Mouse (Mus musculus): ENCODE results near the gene Chrng. TPM values are rescaled to one million over a fixed set of nuclear protein-coding genes. Genes with fewer than 3 reads are reported as not detected.

Gene Chrng
- polyA plus RNA-seq, 1 experiment from 2014 or later, result 0.73 TPM

DNA sequence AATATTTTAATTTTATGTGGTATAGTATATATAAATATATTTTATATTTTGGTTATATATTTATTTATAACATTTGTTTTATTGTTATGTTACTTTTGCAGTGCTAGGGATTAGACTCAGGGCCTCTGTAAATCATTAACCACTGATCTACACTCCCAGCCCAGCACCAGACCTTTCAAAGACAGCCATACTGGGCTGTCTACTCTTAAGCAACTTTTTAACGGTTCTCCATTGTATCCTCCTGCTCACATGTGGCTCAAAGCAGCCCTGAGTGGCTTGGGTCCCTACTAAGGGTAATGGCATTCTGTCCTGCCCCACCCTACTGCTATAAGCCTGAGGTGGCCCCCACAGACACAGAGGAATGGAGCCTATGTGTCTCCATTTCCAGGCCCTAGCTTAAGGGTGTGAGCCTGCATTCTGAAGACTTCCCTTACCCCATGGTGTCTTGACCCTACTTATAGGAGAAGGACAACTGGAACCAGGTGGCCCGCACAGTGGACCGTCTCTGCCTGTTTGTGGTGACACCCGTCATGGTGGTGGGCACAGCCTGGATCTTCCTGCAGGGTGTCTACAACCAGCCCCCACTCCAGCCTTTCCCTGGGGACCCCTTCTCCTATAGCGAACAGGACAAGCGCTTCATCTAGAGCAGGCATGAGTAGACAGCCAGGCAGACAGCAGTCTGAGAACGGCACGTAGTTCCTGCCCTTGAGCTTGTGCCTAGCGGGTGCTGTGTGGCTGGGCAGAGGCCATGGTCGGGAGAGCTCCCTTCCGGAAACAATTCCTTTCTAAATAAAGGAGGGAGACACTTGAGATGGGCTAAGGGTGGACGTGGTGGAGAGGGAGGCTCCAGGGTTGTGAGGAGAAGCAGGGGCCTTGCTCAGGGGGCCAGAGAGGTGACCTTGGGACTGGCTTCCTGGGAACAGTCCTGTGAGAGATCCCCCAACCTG is 6.1 kb upstream of the Chrng start:
- whole genome bisulfite sequencing, result 59% methylated on average over 12 of the region's 12 CpGs
- H3K4me2 ChIP-seq, result no peak overlapping the region
- no peaks in the 10 kb centered on the region for H3K27me3 ChIP-seq (replicated peaks)
- H3K36me3 ChIP-seq, result no peaks in the 10 kb centered on the region
- H3K4me3 ChIP-seq, result no peak overlapping the region
- no peak for ATAC-seq (ENCODE audit: insufficient number of reproducible peaks, low FRiP score)
- peaks cover 9% of the 10 kb centered on the region for H3K4me1 ChIP-seq (replicated peaks)
- H3K9me3 ChIP-seq (replicated peaks), result no peaks in the 10 kb centered on the region
- H3K9ac ChIP-seq, result no peak overlapping the region
- no peak overlapping the region for H3K27ac ChIP-seq (ENCODE audit: poor library complexity, severe bottlenecking)

GRCm38 (mm10) chr1:87200811-87201210 is 3.6 kb upstream of the Chrng start:
- Histone ChIP-seq H3K36me3 (no peaks in the 10 kb centered on the region), H3K4me2 (no peak overlapping the region), H3K4me3 (no peak overlapping the region), H3K9me3 (replicated peaks) (no peaks in the 10 kb centered on the region), H3K9ac (no peak overlapping the region), H3K27me3 (replicated peaks) (peaks cover 7% of the 10 kb centered on the region), H3K4me1 (replicated peaks) (peaks cover 13% of the 10 kb centered on the region), H3K27ac (ENCODE audit: poor library complexity, severe bottlenecking) (no peak overlapping the region)
- 23% methylated on average over 2 of the region's 2 CpGs for WGBS
- ATAC-seq (ENCODE audit: insufficient number of reproducible peaks, low FRiP score), result no peak

- WGBS, result 48% methylated on average over 1 of the region's 1 CpGs
- ATAC-seq (ENCODE audit: insufficient number of reproducible peaks, low FRiP score), result no peak
- Histone ChIP-seq H3K4me1 (replicated peaks) (peaks cover 17% of the 10 kb centered on the region), H3K4me3 (no peak overlapping the region), H3K27me3 (replicated peaks) (peaks cover 18% of the 10 kb centered on the region), H3K27ac (ENCODE audit: poor library complexity, severe bottlenecking) (no peak overlapping the region), H3K9me3 (replicated peaks) (no peaks in the 10 kb centered on the region), H3K36me3 (no peaks in the 10 kb centered on the region), H3K9ac (no peak overlapping the region), H3K4me2 (no peak overlapping the region)
Observed at GRCm38 (mm10) chr1:87201848-87202247, 2.6 kb upstream of the Chrng start.

DNA sequence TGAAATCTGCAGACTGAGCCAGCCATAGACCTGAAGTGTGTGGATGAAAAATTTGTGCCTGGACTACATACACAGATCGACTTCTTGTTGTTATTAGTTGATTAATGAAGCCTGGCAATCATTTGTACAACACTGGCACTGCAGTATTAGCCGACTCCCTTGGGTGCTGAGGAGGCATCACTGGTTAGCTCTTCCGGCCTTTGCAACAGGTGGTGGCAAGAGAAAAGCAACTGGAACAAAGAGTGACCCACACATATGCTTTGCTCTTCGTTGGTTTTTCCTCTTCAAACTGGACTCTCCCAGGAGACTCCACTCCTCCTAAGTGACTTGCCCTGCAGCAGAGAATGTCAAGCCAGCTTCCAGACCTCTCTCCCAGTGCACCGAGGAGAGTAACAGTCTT is 678 bp upstream of the Chrng start:
- H3K4me1 ChIP-seq (replicated peaks), result peaks cover 10% of the 10 kb centered on the region
- H3K9me3 ChIP-seq (replicated peaks), result no peaks in the 10 kb centered on the region
- no peak overlapping the region for H3K9ac ChIP-seq
- H3K36me3 ChIP-seq, result no peaks in the 10 kb centered on the region
- no peak overlapping the region for H3K4me2 ChIP-seq
- H3K4me3 ChIP-seq, result no peak overlapping the region
- ATAC-seq (ENCODE audit: insufficient number of reproducible peaks, low FRiP score), result no peak
- 74% methylated on average over 5 of the region's 5 CpGs for WGBS
- no peak overlapping the region for H3K27ac ChIP-seq (ENCODE audit: poor library complexity, severe bottlenecking)
- peaks cover 37% of the 10 kb centered on the region for H3K27me3 ChIP-seq (replicated peaks)

GRCm38 (mm10) chr1:87205038-87205437 is 581 bp downstream of the Chrng start:
- no peak for ATAC-seq (ENCODE audit: insufficient number of reproducible peaks, low FRiP score)
- Histone ChIP-seq H3K4me2 (no peak overlapping the region), H3K27me3 (replicated peaks) (peaks cover 44% of the 10 kb centered on the region), H3K9me3 (replicated peaks) (no peaks in the 10 kb centered on the region), H3K4me3 (no peak overlapping the region), H3K36me3 (no peaks in the 10 kb centered on the region), H3K9ac (no peak overlapping the region), H3K4me1 (replicated peaks) (peaks cover 8% of the 10 kb centered on the region; the same call in 1 of the 2 replicates), H3K27ac (ENCODE audit: poor library complexity, severe bottlenecking) (no peak overlapping the region)
- WGBS, result 52% methylated on average over 6 of the region's 6 CpGs

DNA sequence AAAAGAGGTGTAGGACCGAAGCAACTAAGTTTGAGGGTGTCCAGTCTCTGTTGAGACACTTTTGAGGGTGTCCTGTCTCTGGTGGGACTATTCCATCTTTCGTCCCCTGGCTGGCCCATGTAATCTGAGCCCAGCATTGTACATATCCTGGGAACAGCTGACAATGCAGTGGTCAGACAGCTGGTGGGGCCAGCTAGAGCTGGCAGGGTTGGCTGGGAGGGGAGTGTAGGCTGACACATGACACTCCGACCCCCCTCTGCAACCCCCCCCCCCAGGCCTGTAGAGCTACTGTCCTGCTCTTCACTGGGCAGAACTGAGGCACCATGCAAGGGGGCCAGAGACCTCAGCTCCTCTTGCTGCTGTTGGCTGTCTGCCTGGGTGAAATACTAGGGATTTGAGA is 1.0 kb downstream of the Chrng start:
- WGBS, result 24% methylated on average over 3 of the region's 3 CpGs
- ATAC-seq (ENCODE audit: insufficient number of reproducible peaks, low FRiP score), result no peak
- H3K27me3 ChIP-seq (replicated peaks), result peaks cover 46% of the 10 kb centered on the region
- no peaks in the 10 kb centered on the region for H3K9me3 ChIP-seq (replicated peaks)
- H3K4me2 ChIP-seq, result no peak overlapping the region
- no peaks in the 10 kb centered on the region for H3K36me3 ChIP-seq
- no peak overlapping the region for H3K4me3 ChIP-seq
- H3K4me1 ChIP-seq (replicated peaks), result peaks cover 8% of the 10 kb centered on the region; the same call in 1 of the 2 replicates
- no peak overlapping the region for H3K27ac ChIP-seq (ENCODE audit: poor library complexity, severe bottlenecking)
- H3K9ac ChIP-seq, result no peak overlapping the region

GRCm38 (mm10) chr1:87206339-87206738 is 1.9 kb downstream of the Chrng start:
- no peak overlapping the region for H3K4me3 ChIP-seq
- no peaks in the 10 kb centered on the region for H3K36me3 ChIP-seq
- peaks cover 47% of the 10 kb centered on the region for H3K27me3 ChIP-seq (replicated peaks)
- H3K9ac ChIP-seq, result no peak overlapping the region
- H3K27ac ChIP-seq (ENCODE audit: poor library complexity, severe bottlenecking), result no peak overlapping the region
- no peaks in the 10 kb centered on the region for H3K9me3 ChIP-seq (replicated peaks)
- 19% methylated on average over 17 of the region's 17 CpGs for WGBS
- H3K4me2 ChIP-seq, result no peak overlapping the region
- no peak for ATAC-seq (ENCODE audit: insufficient number of reproducible peaks, low FRiP score)
- H3K4me1 ChIP-seq (replicated peaks), result peaks cover 8% of the 10 kb centered on the region; the same call in 1 of the 2 replicates

- no peak overlapping the region for H3K4me3 ChIP-seq
- no peak overlapping the region for H3K27ac ChIP-seq (ENCODE audit: poor library complexity, severe bottlenecking)
- no peak overlapping the region for H3K4me2 ChIP-seq
- no peak for ATAC-seq (ENCODE audit: insufficient number of reproducible peaks, low FRiP score)
- no peaks in the 10 kb centered on the region for H3K36me3 ChIP-seq
- 89% methylated on average over 4 of the region's 4 CpGs for WGBS
- peaks cover 21% of the 10 kb centered on the region for H3K4me1 ChIP-seq (replicated peaks)
- no peaks in the 10 kb centered on the region for H3K9me3 ChIP-seq (replicated peaks)
- no peak overlapping the region for H3K9ac ChIP-seq
- peaks cover 34% of the 10 kb centered on the region for H3K27me3 ChIP-seq (replicated peaks)
Observed at GRCm38 (mm10) chr1:87211431-87211830, 7.0 kb downstream of the Chrng start.

DNA sequence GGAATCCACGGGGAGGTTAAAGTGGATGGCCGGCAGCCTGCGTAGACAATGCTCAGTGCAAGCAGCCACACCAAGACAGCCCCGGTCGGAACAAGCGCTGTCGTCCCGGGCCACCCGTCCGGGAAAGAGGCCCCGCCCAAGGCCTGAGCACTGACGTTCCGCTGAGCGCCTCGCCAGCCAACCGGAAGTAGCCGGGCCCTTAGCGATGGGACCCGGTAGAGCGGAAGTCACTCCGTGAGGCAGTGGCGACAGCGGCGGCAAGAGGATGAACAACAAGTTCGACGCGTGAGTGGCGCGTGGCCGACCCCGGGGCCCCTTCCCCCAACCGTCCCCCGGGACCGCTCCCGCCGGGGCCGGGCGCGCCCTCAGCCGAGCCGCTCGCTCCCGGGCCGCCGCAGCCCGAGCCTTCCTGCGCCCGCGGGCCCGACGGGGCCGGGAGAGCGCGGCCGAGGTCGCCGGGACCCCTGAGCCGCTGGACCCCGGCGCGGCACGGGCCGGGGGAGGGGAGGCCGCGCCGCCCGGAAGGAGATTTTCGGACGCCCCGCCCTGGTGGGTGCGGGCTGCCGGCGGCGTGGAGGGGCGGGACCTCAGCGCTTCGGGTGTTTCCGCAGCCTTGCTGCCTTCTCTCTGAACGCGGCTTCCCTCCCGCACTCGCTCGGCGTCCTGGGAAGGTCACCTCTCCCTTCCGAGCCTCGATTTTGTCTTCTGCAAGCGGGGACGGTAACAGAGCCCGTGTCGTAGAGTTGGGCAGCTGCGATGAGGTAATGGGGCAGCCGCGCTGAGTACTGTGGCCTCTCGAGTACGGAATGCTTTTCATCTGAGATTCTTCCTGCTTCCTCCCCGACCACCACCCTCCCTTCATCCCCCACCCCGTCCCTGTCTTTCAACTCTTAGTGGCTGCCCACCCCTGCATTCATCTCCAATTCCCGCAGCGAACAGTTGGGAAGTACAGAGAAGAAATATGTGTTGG is 9.6 kb downstream of the Chrng start, which contains the start of gene Eif4e2:
Gene Eif4e2, plus strand, starts transcription at position 180 of the 970 bp plus-strand sequence.
- Histone ChIP-seq H3K36me3 (no peaks in the 10 kb centered on the region), H3K9ac (peak within 1 kb of the TSS; percentile 100), H3K27me3 (replicated peaks) (peaks cover 8% of the 10 kb centered on the region), H3K4me3 (peak within 1 kb of the TSS; percentile 98), H3K9me3 (replicated peaks) (no peaks in the 10 kb centered on the region), H3K4me2 (peak within 1 kb of the TSS; percentile 78), H3K27ac (ENCODE audit: poor library complexity, severe bottlenecking) (peak within 1 kb of the TSS; percentile 100), H3K4me1 (replicated peaks) (peaks cover 28% of the 10 kb centered on the region)
- under 1% methylated on average over 98 of the region's 99 CpGs for WGBS
- ATAC-seq (ENCODE audit: insufficient number of reproducible peaks, low FRiP score), result peak; percentile 96

DNA sequence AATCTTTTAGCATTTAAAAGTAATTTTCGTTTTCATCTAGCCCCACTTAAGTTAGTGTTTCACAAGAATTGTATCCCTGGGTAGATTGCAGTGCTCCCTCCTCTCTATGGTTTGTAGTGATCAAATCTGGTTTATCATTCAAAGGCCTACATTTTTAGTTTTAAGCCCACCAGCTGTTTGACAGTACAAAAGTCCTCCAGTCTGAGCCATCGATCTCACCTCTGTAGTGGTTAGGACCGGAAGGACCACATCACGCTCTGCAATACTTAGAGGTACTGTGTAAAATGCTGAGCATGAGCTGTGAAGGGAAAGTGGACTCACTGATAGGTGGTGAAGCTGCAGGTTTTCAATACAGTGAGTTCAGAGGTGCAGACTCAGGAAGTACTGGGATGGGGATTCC is 10.3 kb downstream of the Chrng start:
- no peaks in the 10 kb centered on the region for H3K9me3 ChIP-seq (replicated peaks)
- peaks cover 28% of the 10 kb centered on the region for H3K4me1 ChIP-seq (replicated peaks)
- H3K9ac ChIP-seq, result peak overlapping the region; percentile 100
- ATAC-seq (ENCODE audit: insufficient number of reproducible peaks, low FRiP score), result no peak
- peak overlapping the region; percentile 100 for H3K27ac ChIP-seq (ENCODE audit: poor library complexity, severe bottlenecking)
- peaks cover 5% of the 10 kb centered on the region for H3K36me3 ChIP-seq
- peak overlapping the region; percentile 98 for H3K4me3 ChIP-seq
- 20% methylated on average over 4 of the region's 4 CpGs for WGBS
- H3K4me2 ChIP-seq, result peak overlapping the region; percentile 78
- H3K27me3 ChIP-seq (replicated peaks), result 0 out of 2 replicates have a peak, but pooled peaks cover 3% of the 10 kb centered on the region

- Histone ChIP-seq H3K27ac (ENCODE audit: poor library complexity, severe bottlenecking) (no peak overlapping the region), H3K36me3 (peaks cover 35% of the 10 kb centered on the region), H3K27me3 (replicated peaks) (no peaks in the 10 kb centered on the region), H3K4me1 (replicated peaks) (peaks cover 27% of the 10 kb centered on the region), H3K4me2 (no peak overlapping the region), H3K9ac (no peak overlapping the region), H3K4me3 (no peak overlapping the region), H3K9me3 (replicated peaks) (no peaks in the 10 kb centered on the region)
- WGBS, result 64% methylated on average over 3 of the region's 3 CpGs
- no peak for ATAC-seq (ENCODE audit: insufficient number of reproducible peaks, low FRiP score)
Observed at GRCm38 (mm10) chr1:87217938-87218337, 13.5 kb downstream of the Chrng start.

All from heart, embryonic 12.5 days (tissue).